8 mouse cellular contexts compared by ENCODE assay signal in the genomic region with DNA sequence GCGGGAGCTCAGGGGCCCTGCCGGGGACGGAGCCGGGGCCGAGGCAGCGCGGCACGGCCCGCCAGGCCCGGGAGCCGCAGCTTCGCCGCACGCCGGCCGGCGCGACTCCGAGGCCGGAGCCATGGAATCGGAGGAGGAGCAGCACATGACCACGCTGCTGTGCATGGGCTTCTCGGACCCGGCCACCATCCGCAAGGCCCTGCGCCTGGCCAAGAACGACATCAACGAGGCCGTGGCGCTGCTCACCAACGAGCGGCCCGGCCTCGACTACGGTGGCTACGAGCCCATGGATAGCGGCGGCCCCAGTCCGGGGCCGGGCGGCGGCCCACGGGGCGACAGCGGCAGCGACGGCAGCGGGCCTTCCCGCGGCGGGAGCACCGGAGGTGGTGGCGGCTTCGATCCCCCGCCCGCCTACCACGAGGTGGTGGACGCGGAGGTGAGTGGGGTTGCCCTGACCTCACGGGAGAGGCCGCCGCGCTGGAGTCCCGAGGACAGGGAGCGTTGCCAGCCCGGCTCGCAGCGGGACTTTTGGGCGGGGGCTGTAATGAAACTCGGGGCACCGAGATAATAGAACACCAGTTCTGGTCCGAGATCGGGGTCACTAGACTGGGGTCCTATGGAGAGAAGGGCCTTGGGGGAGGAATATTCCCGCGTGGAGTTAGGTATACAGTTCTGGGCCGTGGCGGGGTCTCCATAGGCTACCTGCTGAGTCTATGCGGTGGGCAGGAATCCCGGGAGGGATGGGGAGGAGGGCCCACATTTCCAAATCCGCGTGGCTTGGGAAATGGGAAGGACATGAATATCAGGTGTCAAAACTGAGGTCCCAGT. TPM values are rescaled to one million over a fixed set of nuclear protein-coding genes. Genes with fewer than 3 reads are reported as not detected.
A peak's percentile ranks its signal among the peaks of the same experiment; 100 is the strongest.
DNase-seq lines count a peak whose midpoint lies in the region; ATAC-seq and TF ChIP-seq lines count a peak whose summit lies in the region.

No protein-coding gene starts in this region.

- H3K4me3 ChIP-seq in C2C12 (ENCODE audit: insufficient read depth, poor library complexity, severe bottlenecking), result peak overlapping the region; percentile 84
- H3K4me3 ChIP-seq in liver, embryonic 13.5 days (replicated peaks), result peak overlapping the region; percentile 91
- peak overlapping the region; percentile 98 for H3K4me3 ChIP-seq in testis, adult 2 months (ENCODE audit: control insufficient read depth, low read depth, low read length)

- peak overlapping the region; percentile 98 for H3K9ac ChIP-seq in liver, embryonic 13.5 days

- peaks cover 54% of the 10 kb centered on the region for H3K79me3 ChIP-seq in C2C12 (ENCODE audit: low read depth)

- peak overlapping the region; percentile 89 for H3K27ac ChIP-seq in liver, embryonic 13.5 days
- peak overlapping the region; percentile 98 for H3K27ac ChIP-seq in testis, adult 2 months (ENCODE audit: control insufficient read depth, insufficient read depth, low read depth, low read length)

- H3K4me2 ChIP-seq in liver, embryonic 13.5 days, result peak overlapping the region; percentile 77

- no peaks in the 10 kb centered on the region for H3K9me3 ChIP-seq in liver, embryonic 13.5 days (replicated peaks)

- peaks cover 64% of the 10 kb centered on the region for H3K79me2 ChIP-seq in C2C12 (ENCODE audit: control insufficient read depth, insufficient read depth)

- peak overlapping the region; percentile 94 for H3ac ChIP-seq in C2C12 (ENCODE audit: control insufficient read depth, insufficient read length, low read depth)

- H3K27me3 ChIP-seq in C2C12 (ENCODE audit: control insufficient read depth, insufficient read depth, insufficient read length), result no peaks in the 10 kb centered on the region
- H3K27me3 ChIP-seq in liver, embryonic 13.5 days, result no peaks in the 10 kb centered on the region
- no peaks in the 10 kb centered on the region for H3K27me3 ChIP-seq in testis, adult 2 months (ENCODE audit: control insufficient read depth, insufficient read depth, low read length)

- no peak for TF ChIP-seq CTCF in C2C12 (IDR thresholded peaks at IDR 0.05; ENCODE audit: control insufficient read depth, insufficient read depth, insufficient read length)
- no peak for TF ChIP-seq CTCF in testis, adult 2 months (IDR thresholded peaks at IDR 0.05; ENCODE audit: control insufficient read depth, insufficient read depth, insufficient replicate concordance, low read depth, low read length)

- peak; percentile 59 to 71 for DNase-seq in adrenal gland, postnatal 36 days
- peak; percentile 46 to 51 for DNase-seq in heart, adult 9 months (ENCODE audit: low spot score in 2 of 2)
- DNase-seq in kidney, adult 9 months, result peak; percentile 52
- DNase-seq in liver, embryonic 13.5 days, result peak; percentile 43
- peak; percentile 18 to 38 for DNase-seq in natural killer cell, adult 2 months (ENCODE audit: low spot score in 2 of 2)

- peak; percentile 57 for ATAC-seq in erythroblast, adult 5-6 weeks (replicated peaks; ENCODE audit: low FRiP score, poor library complexity, severe bottlenecking)
- peak; percentile 58 for ATAC-seq in liver, embryonic 13.5 days (ENCODE audit: low read depth)

- no peak; the same call in none of the 2 replicates for TF ChIP-seq POLR2A in testis, adult 2 months (IDR thresholded peaks at IDR 0.05; ENCODE audit: control insufficient read depth, low read depth, low read length)

- peaks cover 8% of the 10 kb centered on the region for H3K36me3 ChIP-seq in C2C12 (ENCODE audit: control insufficient read depth, insufficient read depth)
- H3K36me3 ChIP-seq in liver, embryonic 13.5 days, result no peaks in the 10 kb centered on the region
- no peaks in the 10 kb centered on the region for H3K36me3 ChIP-seq in testis, adult 2 months (ENCODE audit: control insufficient read depth, insufficient read depth, low read length)

- H3K4me1 ChIP-seq in liver, embryonic 13.5 days (replicated peaks), result peaks cover 70% of the 10 kb centered on the region
- peaks cover 9% of the 10 kb centered on the region for H3K4me1 ChIP-seq in testis, adult 2 months (ENCODE audit: control insufficient read depth, insufficient read depth, low read length)

- WGBS in liver, embryonic 13.5 days (ENCODE audit: insufficient replicate concordance), result under 1% methylated on average over 81 of the region's 81 CpGs

TF ChIP-seq in C2C12, 6 proteins besides CTCF, POLR2A, EP300 and RAD21:
- TF ChIP-seq FOSL1 (IDR thresholded peaks at IDR 0.05; ENCODE audit: insufficient read depth, low read length, poor library complexity, severe bottlenecking) (no peak), MAX (IDR thresholded peaks at IDR 0.05) (no peak), MYOD1 (IDR thresholded peaks at IDR 0.05; ENCODE audit: control insufficient read depth, insufficient read length, low read depth) (no peak), MYOG (IDR thresholded peaks at IDR 0.05; ENCODE audit: control insufficient read depth, extremely low read depth, insufficient read length) (no peak), CEBPB (IDR thresholded peaks at IDR 0.05; ENCODE audit: low read depth) (no peak), USF1 (IDR thresholded peaks at IDR 0.05; ENCODE audit: low read depth) (no peak)
TF ChIP-seq in C2C12: peak in this region for 0.

RNA-seq across cellular contexts. Expression of a gene that starts 0.6 kb away (rescaled TPM):
- polyA plus RNA-seq in C2C12 (2012; fragmentation: generic; extraction: Trizol), result 5.7 TPM
- 10 to 100 TPM; 41.0 to 41.3 TPM for total RNA-seq in adrenal gland, postnatal 36 days (2021)
- 7.1 and 7.5 TPM in 2 replicates for total RNA-seq in erythroblast, adult 5-6 weeks (2015; ENCODE audit: low replicate concordance)
- 6.8 and 11.8 TPM in 2 replicates for total RNA-seq in erythroblast, adult 5-6 weeks (2017; ENCODE audit: low replicate concordance)
- polyA plus RNA-seq in liver, embryonic 13.5 days (2015; fragmentation: Nextera tagmentation; extraction: Ambion mirVana), result 5.8 and 6.5 TPM in 2 replicates
- polyA plus RNA-seq in testis, adult 2 months (2012; rRNA removed), result 10.4 and 11.5 TPM in 2 replicates

Comparison
In these comparisons a context has a peak if more than half of its experiments do, and no peak if none do; other contexts are left out.
1. Peak in every context shown above with its lines: DNase-seq, ATAC-seq, H3K4me3 ChIP-seq and H3K27ac ChIP-seq.